Mouse (Mus musculus): ENCODE data around the gene Znrf1. TPM values are rescaled to one million over a fixed set of nuclear protein-coding genes. Genes with fewer than 3 reads are reported as not detected.

Znrf1 gene
- polyA plus RNA-seq, 1 experiment from 2014 or later, result 37.4 TPM

GRCm38 (mm10) chr8:111561824-111562223, 25.9 kb downstream of the Znrf1 start:
- Histone ChIP-seq H3K4me2 (replicated peaks; ENCODE audit: low read depth, low read length) (no peak overlapping the region), H3K9ac (ENCODE audit: low read depth, low read length) (no peak overlapping the region), H3K27me3 (ENCODE audit: control insufficient read depth, insufficient read depth, low read length) (no peaks in the 10 kb centered on the region), H3K36me3 (ENCODE audit: control insufficient read depth, insufficient read depth, low read length) (no peaks in the 10 kb centered on the region), H3K9me3 (ENCODE audit: control insufficient read depth, low read length) (no peaks in the 10 kb centered on the region), H3K4me1 (ENCODE audit: control insufficient read depth, insufficient read depth, low read length) (peaks cover 11% of the 10 kb centered on the region; the same call in 1 of the 2 replicates), H3K27ac (ENCODE audit: low read depth, low read length) (no peak overlapping the region), H3K4me3 (ENCODE audit: low read length) (no peak overlapping the region)
- ATAC-seq (ENCODE audit: low FRiP score, low TSS enrichment), result no peak
- WGBS, result 88% methylated on average over 4 of the region's 4 CpGs

GRCm38 (mm10) chr8:111562274-111562803, 26.4 kb downstream of the Znrf1 start:
- ATAC-seq (ENCODE audit: low FRiP score, low TSS enrichment), result no peak
- Histone ChIP-seq H3K27ac (ENCODE audit: low read depth, low read length) (no peak overlapping the region), H3K9me3 (ENCODE audit: control insufficient read depth, low read length) (no peaks in the 10 kb centered on the region), H3K9ac (ENCODE audit: low read depth, low read length) (no peak overlapping the region), H3K4me3 (ENCODE audit: low read length) (no peak overlapping the region), H3K36me3 (ENCODE audit: control insufficient read depth, insufficient read depth, low read length) (no peaks in the 10 kb centered on the region), H3K27me3 (ENCODE audit: control insufficient read depth, insufficient read depth, low read length) (no peaks in the 10 kb centered on the region), H3K4me1 (ENCODE audit: control insufficient read depth, insufficient read depth, low read length) (peaks cover 8% of the 10 kb centered on the region; the same call in 1 of the 2 replicates), H3K4me2 (replicated peaks; ENCODE audit: low read depth, low read length) (no peak overlapping the region)
- whole genome bisulfite sequencing, result 91% methylated on average over 5 of the region's 5 CpGs

GRCm38 (mm10) chr8:111563075-111563474, 27.2 kb downstream of the Znrf1 start:
- Histone ChIP-seq H3K9me3 (ENCODE audit: control insufficient read depth, low read length) (no peaks in the 10 kb centered on the region), H3K27ac (ENCODE audit: low read depth, low read length) (no peak overlapping the region), H3K36me3 (ENCODE audit: control insufficient read depth, insufficient read depth, low read length) (no peaks in the 10 kb centered on the region), H3K9ac (ENCODE audit: low read depth, low read length) (no peak overlapping the region), H3K4me2 (replicated peaks; ENCODE audit: low read depth, low read length) (no peak overlapping the region), H3K4me1 (ENCODE audit: control insufficient read depth, insufficient read depth, low read length) (peaks cover 15% of the 10 kb centered on the region), H3K4me3 (ENCODE audit: low read length) (no peak overlapping the region), H3K27me3 (ENCODE audit: control insufficient read depth, insufficient read depth, low read length) (no peaks in the 10 kb centered on the region)
- 95% methylated on average over 5 of the region's 5 CpGs for WGBS
- no peak for ATAC-seq (ENCODE audit: low FRiP score, low TSS enrichment)

- no peak overlapping the region for H3K4me3 ChIP-seq (ENCODE audit: low read length)
These were observed 27.8 kb downstream of the Znrf1 start for GRCm38 (mm10) chr8:111563687-111564086.

GRCm38 (mm10) chr8:111564093-111564492, 28.2 kb downstream of the Znrf1 start:
- WGBS, result 84% methylated on average over 2 of the region's 2 CpGs
- H3K36me3 ChIP-seq (ENCODE audit: control insufficient read depth, insufficient read depth, low read length), result no peaks in the 10 kb centered on the region

More at GRCm38 (mm10) chr8:111563687-111564086, 27.8 kb downstream of the Znrf1 start:
- ATAC-seq (ENCODE audit: low FRiP score, low TSS enrichment), result no peak
- peaks cover 19% of the 10 kb centered on the region for H3K4me1 ChIP-seq (ENCODE audit: control insufficient read depth, insufficient read depth, low read length)
- no peak overlapping the region for H3K4me2 ChIP-seq (replicated peaks; ENCODE audit: low read depth, low read length)
- WGBS, result 95% methylated on average over 4 of the region's 4 CpGs
- H3K36me3 ChIP-seq (ENCODE audit: control insufficient read depth, insufficient read depth, low read length), result no peaks in the 10 kb centered on the region
- H3K9ac ChIP-seq (ENCODE audit: low read depth, low read length), result no peak overlapping the region
- no peaks in the 10 kb centered on the region for H3K27me3 ChIP-seq (ENCODE audit: control insufficient read depth, insufficient read depth, low read length)
- no peak overlapping the region for H3K27ac ChIP-seq (ENCODE audit: low read depth, low read length)
- H3K9me3 ChIP-seq (ENCODE audit: control insufficient read depth, low read length), result no peaks in the 10 kb centered on the region

GRCm38 (mm10) chr8:111565784-111566191, 29.9 kb downstream of the Znrf1 start:
- Histone ChIP-seq H3K9me3 (ENCODE audit: control insufficient read depth, low read length) (no peaks in the 10 kb centered on the region), H3K36me3 (ENCODE audit: control insufficient read depth, insufficient read depth, low read length) (no peaks in the 10 kb centered on the region), H3K4me3 (ENCODE audit: low read length) (no peak overlapping the region), H3K4me1 (ENCODE audit: control insufficient read depth, insufficient read depth, low read length) (peaks cover 19% of the 10 kb centered on the region), H3K9ac (ENCODE audit: low read depth, low read length) (no peak overlapping the region), H3K4me2 (replicated peaks; ENCODE audit: low read depth, low read length) (no peak overlapping the region), H3K27me3 (ENCODE audit: control insufficient read depth, insufficient read depth, low read length) (no peaks in the 10 kb centered on the region), H3K27ac (ENCODE audit: low read depth, low read length) (no peak overlapping the region)
- ATAC-seq (ENCODE audit: low FRiP score, low TSS enrichment), result no peak
- WGBS, result 47% methylated on average over 5 of the region's 5 CpGs

More at GRCm38 (mm10) chr8:111564093-111564492, 28.2 kb downstream of the Znrf1 start:
- H3K4me2 ChIP-seq (replicated peaks; ENCODE audit: low read depth, low read length), result no peak overlapping the region
- H3K9me3 ChIP-seq (ENCODE audit: control insufficient read depth, low read length), result no peaks in the 10 kb centered on the region
- no peak overlapping the region for H3K4me3 ChIP-seq (ENCODE audit: low read length)
- H3K4me1 ChIP-seq (ENCODE audit: control insufficient read depth, insufficient read depth, low read length), result peaks cover 19% of the 10 kb centered on the region
- H3K9ac ChIP-seq (ENCODE audit: low read depth, low read length), result no peak overlapping the region
- ATAC-seq (ENCODE audit: low FRiP score, low TSS enrichment), result no peak
- H3K27ac ChIP-seq (ENCODE audit: low read depth, low read length), result no peak overlapping the region
- H3K27me3 ChIP-seq (ENCODE audit: control insufficient read depth, insufficient read depth, low read length), result no peaks in the 10 kb centered on the region

- H3K4me3 ChIP-seq (ENCODE audit: low read length), result no peak overlapping the region
- no peak overlapping the region for H3K27ac ChIP-seq (ENCODE audit: low read depth, low read length)
- no peak overlapping the region for H3K4me2 ChIP-seq (replicated peaks; ENCODE audit: low read depth, low read length)
- no peak overlapping the region for H3K9ac ChIP-seq (ENCODE audit: low read depth, low read length)
- H3K27me3 ChIP-seq (ENCODE audit: control insufficient read depth, insufficient read depth, low read length), result no peaks in the 10 kb centered on the region
- 67% methylated on average over 9 of the region's 9 CpGs for WGBS
- H3K9me3 ChIP-seq (ENCODE audit: control insufficient read depth, low read length), result no peaks in the 10 kb centered on the region
- ATAC-seq (ENCODE audit: low FRiP score, low TSS enrichment), result no peak
- H3K36me3 ChIP-seq (ENCODE audit: control insufficient read depth, insufficient read depth, low read length), result no peaks in the 10 kb centered on the region
- peaks cover 19% of the 10 kb centered on the region for H3K4me1 ChIP-seq (ENCODE audit: control insufficient read depth, insufficient read depth, low read length)
These were observed 30.4 kb downstream of the Znrf1 start for GRCm38 (mm10) chr8:111566326-111566725.

GRCm38 (mm10) chr8:111567571-111567970, 31.7 kb downstream of the Znrf1 start:
- H3K9me3 ChIP-seq (ENCODE audit: control insufficient read depth, low read length), result no peaks in the 10 kb centered on the region
- ATAC-seq (ENCODE audit: low FRiP score, low TSS enrichment), result no peak
- H3K4me3 ChIP-seq (ENCODE audit: low read length), result no peak overlapping the region
- H3K27ac ChIP-seq (ENCODE audit: low read depth, low read length), result no peak overlapping the region
- H3K4me2 ChIP-seq (replicated peaks; ENCODE audit: low read depth, low read length), result no peak overlapping the region
- WGBS, result 51% methylated on average over 3 of the region's 3 CpGs
- H3K36me3 ChIP-seq (ENCODE audit: control insufficient read depth, insufficient read depth, low read length), result no peaks in the 10 kb centered on the region
- no peaks in the 10 kb centered on the region for H3K27me3 ChIP-seq (ENCODE audit: control insufficient read depth, insufficient read depth, low read length)
- H3K4me1 ChIP-seq (ENCODE audit: control insufficient read depth, insufficient read depth, low read length), result peaks cover 27% of the 10 kb centered on the region
- H3K9ac ChIP-seq (ENCODE audit: low read depth, low read length), result no peak overlapping the region

- Histone ChIP-seq H3K36me3 (ENCODE audit: control insufficient read depth, insufficient read depth, low read length) (no peaks in the 10 kb centered on the region), H3K4me3 (ENCODE audit: low read length) (no peak overlapping the region), H3K27ac (ENCODE audit: low read depth, low read length) (no peak overlapping the region), H3K9ac (ENCODE audit: low read depth, low read length) (no peak overlapping the region), H3K27me3 (ENCODE audit: control insufficient read depth, insufficient read depth, low read length) (no peaks in the 10 kb centered on the region), H3K9me3 (ENCODE audit: control insufficient read depth, low read length) (no peaks in the 10 kb centered on the region), H3K4me2 (replicated peaks; ENCODE audit: low read depth, low read length) (no peak overlapping the region), H3K4me1 (ENCODE audit: control insufficient read depth, insufficient read depth, low read length) (peaks cover 27% of the 10 kb centered on the region)
- ATAC-seq (ENCODE audit: low FRiP score, low TSS enrichment), result no peak
- WGBS, result 36% methylated on average over 3 of the region's 3 CpGs
These were observed 32.1 kb downstream of the Znrf1 start for GRCm38 (mm10) chr8:111568029-111568428.
